Mouse (Mus musculus) megakaryocyte, embryonic 14.5 days (primary cell): ENCODE measurements at regions not wholly inside any gene's neighbourhood (a gene's known extent, or its start where the extent isn't known, plus 50 kb on each side); places are given as distances from the start of the nearest gene placed in this dataset.

Experiments used
- FLI1 ChIP-seq: IDR thresholded peaks from 2 replicates; pipeline ENCODE4 v1.6.1; 2012; ENCODE audit warnings: low read length, inconsistent platforms, mixed read lengths
- GATA1 ChIP-seq: IDR thresholded peaks from 3 replicates; pipeline ENCODE4 v1.6.1; 2012; ENCODE audit warnings: mixed read lengths, low read length, inconsistent platforms, borderline replicate concordance

GRCm38 (mm10) chr8:126647350-126647749 is 53.6 kb upstream of the Irf2bp2 start:
- no peak for TF ChIP-seq GATA1
- TF ChIP-seq FLI1, result no peak
